Mouse (Mus musculus) monocyte, adult 59 days (primary cell): ENCODE results near the gene 4931406P16Rik. TPM values are rescaled to one million over a fixed set of nuclear protein-coding genes. Genes with fewer than 3 reads are reported as not detected.

Experiments
- total RNA-seq, 2 experiments: library from RNA; stranded (reverse); gene quantifications; one replicate each; pipeline ENCODE4 v1.2.4; 2023

The 4931406P16Rik gene
- total RNA-seq = 10 to 100 TPM; 33.0 to 37.3 TPM

DNA sequence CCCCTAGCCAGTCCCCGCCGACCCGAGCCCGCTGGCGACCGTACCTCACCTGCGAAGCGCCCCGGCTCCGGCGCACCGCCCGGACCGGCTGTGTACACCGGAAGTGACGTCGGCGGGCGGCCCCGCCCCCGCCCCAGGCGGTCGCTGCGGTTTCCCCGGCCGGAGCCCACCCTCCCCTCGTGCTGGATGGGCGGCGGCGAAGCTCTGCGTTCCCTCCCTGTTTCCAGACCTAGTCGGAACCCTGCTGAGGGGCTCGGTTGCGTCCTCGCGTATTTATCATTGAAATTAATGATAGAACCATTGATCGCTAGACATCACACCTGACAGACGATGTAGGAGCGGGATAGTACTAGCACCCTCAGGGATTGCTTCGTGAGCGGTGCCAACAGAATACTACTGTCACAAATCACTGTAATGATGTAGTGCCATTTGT lies at the start of gene 4931406P16Rik:
4931406P16Rik (minus strand) TSS at position 109 of the 433 bp plus-strand sequence.

DNA sequence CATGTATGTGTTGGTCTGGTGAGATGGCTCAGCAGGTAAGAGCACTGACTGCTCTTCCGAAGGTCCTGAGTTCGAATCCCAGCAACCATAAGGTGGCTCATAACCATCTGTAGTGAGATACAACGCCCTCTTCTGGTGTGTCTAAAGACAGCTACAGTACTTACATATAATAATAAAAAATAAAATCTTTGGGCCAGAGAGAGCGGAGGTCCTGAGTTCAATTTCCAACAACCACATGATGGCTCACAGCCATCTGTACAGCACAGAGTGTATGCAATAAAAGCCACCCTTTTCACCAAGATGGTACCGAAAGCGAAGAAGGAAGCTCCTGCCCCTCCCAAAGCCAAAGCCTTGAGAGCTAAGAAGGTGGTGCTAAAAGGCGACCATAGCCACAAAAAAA lies 62.6 kb downstream of the 4931406P16Rik start, which contains the start of gene Gm6096:
Gm6096 (plus strand) TSS at position 301 of the 400 bp plus-strand sequence.

DNA sequence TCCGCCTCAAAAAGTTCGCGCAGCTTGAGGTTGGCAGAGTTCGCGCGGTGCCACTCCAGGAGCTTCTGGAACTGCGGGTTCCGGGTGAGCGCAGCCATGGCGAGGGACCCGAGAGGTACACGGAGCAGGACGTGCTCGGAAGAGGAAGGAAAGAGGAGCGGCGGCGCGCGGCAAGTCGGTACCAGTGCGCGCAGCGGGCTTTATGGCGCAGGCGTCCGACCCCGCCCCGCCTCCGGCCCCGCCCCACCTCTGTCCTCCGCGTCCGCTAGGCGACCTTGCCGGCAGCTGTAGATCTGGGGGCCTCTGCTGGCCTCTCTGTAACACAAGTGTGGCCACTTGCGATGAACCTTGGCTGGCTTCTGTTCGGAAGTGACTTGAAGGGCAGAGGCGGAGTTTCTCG lies 83.2 kb downstream of the 4931406P16Rik start, which contains the start of gene Gpi1:
Gpi1 (minus strand) TSS at position 221 of the 400 bp plus-strand sequence.

DNA sequence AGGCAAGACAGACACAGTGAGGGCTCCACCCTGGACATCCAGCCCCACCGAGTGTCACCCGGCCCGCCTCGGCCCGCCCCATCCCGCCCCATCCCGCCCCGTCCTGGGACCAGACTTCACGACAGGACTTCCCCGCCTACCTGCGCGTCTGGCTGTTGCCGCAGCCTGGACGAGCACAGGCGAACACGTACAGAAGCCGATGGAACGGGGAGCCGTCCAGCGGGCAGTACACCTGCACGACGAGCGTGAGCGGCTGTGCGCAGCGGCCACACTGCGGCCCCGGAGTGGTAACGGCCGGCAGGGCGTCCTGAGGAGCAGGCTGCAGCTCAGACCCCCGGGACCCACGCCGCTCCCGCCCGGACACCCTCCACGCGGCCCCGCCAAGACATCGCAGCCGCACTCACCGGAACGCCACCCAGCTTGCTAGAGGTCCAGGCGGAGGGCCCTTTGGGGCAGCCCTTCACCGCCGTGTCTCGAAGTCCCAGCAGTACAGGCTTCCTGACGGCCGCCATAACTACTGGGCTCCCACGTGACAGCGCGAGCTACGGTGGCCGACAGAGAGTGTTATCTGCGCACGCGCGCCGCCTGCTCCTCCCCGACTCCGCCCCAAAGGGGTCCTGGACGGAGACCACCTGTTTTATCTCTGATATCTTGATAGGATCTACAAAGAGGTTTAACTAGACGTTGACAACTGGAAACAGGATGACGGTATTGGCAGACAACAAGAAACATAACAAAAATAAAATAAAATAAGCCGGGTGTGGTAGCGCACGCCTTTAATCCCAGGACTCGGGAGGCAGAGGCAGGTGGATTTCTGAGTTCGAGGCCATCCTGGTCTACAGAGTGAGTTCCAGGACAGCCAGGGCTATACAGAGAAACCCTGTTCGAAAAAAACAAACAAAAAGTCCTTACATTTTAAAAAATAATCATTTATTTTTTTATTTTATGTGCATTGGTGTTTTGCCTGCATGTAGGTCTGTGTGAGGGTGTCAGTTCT lies 116.9 kb downstream of the 4931406P16Rik start, which contains the start of gene Pdcd2l:
Pdcd2l (minus strand) TSS at position 530 of the 997 bp plus-strand sequence.

Other genes with a start within 250 kb of the 4931406P16Rik start
- not detected for gene Scgb1b30, start 218.1 kb downstream of the 4931406P16Rik start, total RNA-seq
- 1 to 10 TPM; 1.1 to 1.7 TPM for gene Wtip, start 180.3 kb downstream of the 4931406P16Rik start, total RNA-seq
- gene Uba2, start 144.0 kb downstream of the 4931406P16Rik start, total RNA-seq = 10 to 100 TPM; 53.4 to 55.5 TPM
- 10 to 100 TPM; 26.0 to 31.0 TPM for gene Pdcd2l, start 116.9 kb downstream of the 4931406P16Rik start, total RNA-seq
- gene Gpi1, start 83.2 kb downstream of the 4931406P16Rik start, total RNA-seq = 100 to 1,000 TPM; 331 to 386 TPM
- gene Gm6096, start 62.5 kb downstream of the 4931406P16Rik start, total RNA-seq = not detected
- gene Lsm14a, start 79.8 kb upstream of the 4931406P16Rik start, total RNA-seq = 100 to 1,000 TPM; 142 to 147 TPM